Mouse (Mus musculus) thymus, adult 2 months (tissue): ENCODE measurements around the gene Klk1b9.
"Not testable (repeated sequence)": the region's sequence is repeated elsewhere in the genome, so short reads cannot be mapped to it uniquely, and the experiment has no call there.

Experiments used
- CTCF ChIP-seq: fragments of 200-500 bp; IDR thresholded peaks from 2 replicates; pipeline ENCODE4 v1.5.1; 2012; ENCODE audit warnings: mild to moderate bottlenecking, control low read depth, low read length, moderate library complexity, borderline replicate concordance; ENCODE audit not compliant: control insufficient read depth, poor library complexity, insufficient read depth; ENCODE audit errors: extremely low read depth
- POLR2A ChIP-seq: fragments of 200-500 bp; IDR thresholded peaks from 2 replicates; pipeline ENCODE4 v1.6.1; 2012; ENCODE audit warnings: mild to moderate bottlenecking, low read length, control low read depth, moderate library complexity; ENCODE audit not compliant: control insufficient read depth, poor library complexity, insufficient read depth; ENCODE audit errors: extremely low read depth

DNA sequence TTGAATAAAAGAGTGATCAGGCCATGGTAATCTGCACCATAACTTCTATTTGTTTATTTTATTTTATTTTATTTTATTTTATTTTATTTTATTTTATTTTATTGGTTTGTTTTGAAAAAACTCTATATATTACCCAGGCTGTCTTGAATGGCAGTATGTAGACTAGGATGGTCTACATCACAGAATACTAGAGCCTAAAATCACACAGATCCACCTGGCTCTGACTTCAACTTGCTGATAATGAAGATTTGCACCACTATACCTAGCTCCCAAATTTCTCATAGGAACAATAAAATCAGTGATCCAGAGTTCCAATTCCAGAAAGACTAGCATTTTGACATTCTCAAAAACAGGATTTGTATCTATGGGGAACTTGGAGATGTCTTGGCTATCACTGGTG is 36.0 kb downstream of the Klk1b9 start, which contains the start of gene Klk1b26:
- not testable (repeated sequence) for TF ChIP-seq POLR2A, CTCF
